Mouse (Mus musculus): ENCODE data around the gene Coa4. TPM values are rescaled to one million over a fixed set of nuclear protein-coding genes. Genes with fewer than 3 reads are reported as not detected.

Coa4 gene
- polyA plus RNA-seq, 1 experiment from 2014 or later = 17.0 TPM

- Histone ChIP-seq H3K9me3 (replicated peaks) (no peaks in the 10 kb centered on the region), H3K4me1 (no peaks in the 10 kb centered on the region), H3K4me2 (no peak overlapping the region), H3K9ac (no peak overlapping the region), H3K27ac (no peak overlapping the region), H3K36me3 (ENCODE audit: poor library complexity, severe bottlenecking) (peaks cover 6% of the 10 kb centered on the region; the same call in 1 of the 2 replicates), H3K4me3 (no peak overlapping the region), H3K27me3 (no peaks in the 10 kb centered on the region)
- no peak for ATAC-seq
- WGBS = 83% methylated on average over 4 of the region's 4 CpGs
Measured at GRCm38 (mm10) chr7:100572061-100572460, 35.2 kb downstream of the Coa4 start.

- H3K9ac ChIP-seq = no peak overlapping the region
- H3K9me3 ChIP-seq (replicated peaks) = no peaks in the 10 kb centered on the region
- H3K4me3 ChIP-seq = no peak overlapping the region
- 82% methylated on average over 4 of the region's 4 CpGs for WGBS
- H3K27ac ChIP-seq = no peak overlapping the region
- peaks cover under 1% of the 10 kb centered on the region; the same call in 1 of the 2 replicates for H3K36me3 ChIP-seq (ENCODE audit: poor library complexity, severe bottlenecking)
- H3K27me3 ChIP-seq = no peaks in the 10 kb centered on the region
- H3K4me1 ChIP-seq = no peaks in the 10 kb centered on the region
- no peak for ATAC-seq
- H3K4me2 ChIP-seq = no peak overlapping the region
Measured at GRCm38 (mm10) chr7:100572704-100573103, 35.8 kb downstream of the Coa4 start.

GRCm38 (mm10) chr7:100578794-100579193, 41.9 kb downstream of the Coa4 start:
- Histone ChIP-seq H3K36me3 (ENCODE audit: poor library complexity, severe bottlenecking) (no peaks in the 10 kb centered on the region), H3K4me3 (no peak overlapping the region), H3K9me3 (replicated peaks) (no peaks in the 10 kb centered on the region), H3K9ac (no peak overlapping the region), H3K4me2 (no peak overlapping the region), H3K4me1 (peaks cover 6% of the 10 kb centered on the region), H3K27me3 (no peaks in the 10 kb centered on the region), H3K27ac (no peak overlapping the region)
- 64% methylated on average over 2 of the region's 2 CpGs for WGBS
- ATAC-seq = no peak

- Histone ChIP-seq H3K27me3 (no peaks in the 10 kb centered on the region), H3K4me3 (peak overlapping the region; percentile 54), H3K36me3 (ENCODE audit: poor library complexity, severe bottlenecking) (no peaks in the 10 kb centered on the region), H3K4me1 (peaks cover 6% of the 10 kb centered on the region), H3K4me2 (peak overlapping the region; percentile 66), H3K27ac (no peak overlapping the region), H3K9me3 (replicated peaks) (no peaks in the 10 kb centered on the region), H3K9ac (peak overlapping the region; percentile 81)
- 39% methylated on average over 7 of the region's 7 CpGs for WGBS
- ATAC-seq = no peak
Measured at GRCm38 (mm10) chr7:100582235-100582634, 45.4 kb downstream of the Coa4 start.

GRCm38 (mm10) chr7:100582727-100583236, 45.9 kb downstream of the Coa4 start:
- WGBS = under 1% methylated on average over 31 of the region's 31 CpGs
- peak overlapping the region; percentile 81 for H3K9ac ChIP-seq
- no peaks in the 10 kb centered on the region for H3K27me3 ChIP-seq
- peak; percentile 98 for ATAC-seq
- peak overlapping the region; percentile 66 for H3K4me2 ChIP-seq
- H3K4me1 ChIP-seq = peaks cover 6% of the 10 kb centered on the region
- H3K36me3 ChIP-seq (ENCODE audit: poor library complexity, severe bottlenecking) = no peaks in the 10 kb centered on the region
- peak overlapping the region; percentile 54 for H3K4me3 ChIP-seq
- H3K27ac ChIP-seq = peak overlapping the region; percentile 92
- H3K9me3 ChIP-seq (replicated peaks) = no peaks in the 10 kb centered on the region

GRCm38 (mm10) chr7:100589816-100590215, 52.9 kb downstream of the Coa4 start:
- Histone ChIP-seq H3K4me2 (no peak overlapping the region), H3K27ac (no peak overlapping the region), H3K4me3 (no peak overlapping the region), H3K27me3 (no peaks in the 10 kb centered on the region), H3K4me1 (no peaks in the 10 kb centered on the region), H3K36me3 (ENCODE audit: poor library complexity, severe bottlenecking) (no peaks in the 10 kb centered on the region), H3K9me3 (replicated peaks) (no peaks in the 10 kb centered on the region), H3K9ac (no peak overlapping the region)
- ATAC-seq = no peak
- 71% methylated on average over 1 of the region's 1 CpGs for WGBS

Other genes with a start within 250 kb of the Coa4 start
- 34.7 and 35.1 TPM in 2 replicates for gene C2cd3, start 164.8 kb upstream of the Coa4 start, polyA plus RNA-seq (2015; fragmentation: Nextera tagmentation; extraction: Ambion mirVana)
- gene Ppme1, start 164.8 kb upstream of the Coa4 start, polyA plus RNA-seq (2015; fragmentation: Nextera tagmentation; extraction: Ambion mirVana) = 118 and 120 TPM in 2 replicates
- not detected in 2 replicates for gene Ucp3, start 64.1 kb upstream of the Coa4 start, polyA plus RNA-seq (2015; fragmentation: Nextera tagmentation; extraction: Ambion mirVana)
- gene Ucp2, start 43.7 kb upstream of the Coa4 start, polyA plus RNA-seq (2015; fragmentation: Nextera tagmentation; extraction: Ambion mirVana) = 43.9 and 46.0 TPM in 2 replicates
- 2.1 and 3.7 TPM in 2 replicates for gene Dnajb13, start 22.1 kb upstream of the Coa4 start, polyA plus RNA-seq (2015; fragmentation: Nextera tagmentation; extraction: Ambion mirVana)
- 147 and 152 TPM in 2 replicates for gene Rab6a, start 70.3 kb downstream of the Coa4 start, polyA plus RNA-seq (2015; fragmentation: Nextera tagmentation; extraction: Ambion mirVana)
- 67.6 and 69.9 TPM in 2 replicates for gene Mrpl48, start 71.2 kb downstream of the Coa4 start, polyA plus RNA-seq (2015; fragmentation: Nextera tagmentation; extraction: Ambion mirVana)
- 3.5 and 3.9 TPM in 2 replicates for gene Plekhb1, start 125.3 kb downstream of the Coa4 start, polyA plus RNA-seq (2015; fragmentation: Nextera tagmentation; extraction: Ambion mirVana)
- 80.0 and 85.9 TPM in 2 replicates for gene Fam168a, start 169.6 kb downstream of the Coa4 start, polyA plus RNA-seq (2015; fragmentation: Nextera tagmentation; extraction: Ambion mirVana)